In genomic region chr2:178692231-178692630, GRCm38 (mm10) we compare ENCODE assay signal across 16 mouse cellular contexts.
DNase-seq lines count a peak whose midpoint lies in the region; ATAC-seq and TF ChIP-seq lines count a peak whose summit lies in the region.
"Had no signal": no experiment of that assay in that cellular context is flagged by ENCODE, and none has a peak within 500 bp of the region (broad histone marks: within the 10 kb centered on the region; RNA-seq: fewer than 3 reads in every experiment).

No protein-coding gene starts in this region.

- no peak overlapping the region for H3K9ac ChIP-seq in forebrain, postnatal 0 days
- no peak overlapping the region for H3K9ac ChIP-seq in forebrain, embryonic 16.5 days (replicated peaks; ENCODE audit: low read depth, low read length)
- H3K9ac ChIP-seq in lung, embryonic 14.5 days, result no peak overlapping the region
- no peak overlapping the region for H3K9ac ChIP-seq in heart, embryonic 11.5 days (ENCODE audit: low read depth, low read length)
- H3K9ac ChIP-seq: embryonic facial prominence, embryonic 13.5 days; heart, embryonic 12.5 days had no signal

- no peaks in the 10 kb centered on the region for H3K36me3 ChIP-seq in forebrain, postnatal 0 days (ENCODE audit: insufficient read depth)
- H3K36me3 ChIP-seq in forebrain, embryonic 16.5 days (ENCODE audit: control insufficient read depth, insufficient read depth), result no peaks in the 10 kb centered on the region
- no peaks in the 10 kb centered on the region for H3K36me3 ChIP-seq in lung, embryonic 14.5 days (ENCODE audit: insufficient read depth)
- no peaks in the 10 kb centered on the region for H3K36me3 ChIP-seq in heart, embryonic 11.5 days (ENCODE audit: control insufficient read depth, insufficient read depth, low read length)
- H3K36me3 ChIP-seq: embryonic facial prominence, embryonic 13.5 days; heart, embryonic 12.5 days had no signal

- no peaks in the 10 kb centered on the region for H3K4me1 ChIP-seq in forebrain, postnatal 0 days (ENCODE audit: insufficient read depth)
- 0 out of 2 replicates have a peak, but pooled peaks cover 2% of the 10 kb centered on the region for H3K4me1 ChIP-seq in forebrain, embryonic 16.5 days (replicated peaks; ENCODE audit: control insufficient read depth, insufficient read depth, low read length)
- H3K4me1 ChIP-seq in lung, embryonic 14.5 days (ENCODE audit: insufficient read depth), result no peaks in the 10 kb centered on the region
- no peaks in the 10 kb centered on the region for H3K4me1 ChIP-seq in heart, embryonic 11.5 days (ENCODE audit: control insufficient read depth, insufficient read depth, low read length)

- DNase-seq in forebrain, postnatal 0 days, result no peak
- no peak for DNase-seq in lung, embryonic 14.5 days
- no peak for DNase-seq in lung, postnatal 10 days
- no peak for DNase-seq in adrenal gland, adult 18-20 months (ENCODE audit: low spot score in 2 of 2)
- DNase-seq: cerebellum, adult 18-20 months; gastrocnemius, postnatal 25 days; heart, postnatal 4 days; left cerebral cortex, postnatal 4 days; thymus, adult 18-20 months had no signal

- H3K4me3 ChIP-seq in forebrain, postnatal 0 days (ENCODE audit: low read depth, low read length), result no peak overlapping the region
- no peak overlapping the region for H3K4me3 ChIP-seq in forebrain, embryonic 16.5 days (replicated peaks; ENCODE audit: low read length)
- no peak overlapping the region for H3K4me3 ChIP-seq in lung, embryonic 14.5 days (ENCODE audit: low read depth, low read length)
- H3K4me3 ChIP-seq in heart, embryonic 11.5 days (ENCODE audit: low read depth, low read length), result no peak overlapping the region
- H3K4me3 ChIP-seq: embryonic facial prominence, embryonic 13.5 days; heart, embryonic 12.5 days had no signal

- H3K27me3 ChIP-seq in forebrain, postnatal 0 days (ENCODE audit: insufficient read depth, low read length), result no peaks in the 10 kb centered on the region; the same call in 1 of the 2 replicates
- no peaks in the 10 kb centered on the region for H3K27me3 ChIP-seq in forebrain, embryonic 16.5 days (replicated peaks; ENCODE audit: control insufficient read depth, insufficient read depth, low read length)
- H3K27me3 ChIP-seq in lung, embryonic 14.5 days (ENCODE audit: insufficient read depth, low read length), result no peaks in the 10 kb centered on the region
- H3K27me3 ChIP-seq in heart, embryonic 11.5 days (ENCODE audit: control insufficient read depth, insufficient read depth, low read length), result no peaks in the 10 kb centered on the region
- H3K27me3 ChIP-seq: embryonic facial prominence, embryonic 13.5 days; heart, embryonic 12.5 days had no signal

- peak; percentile 33 for TF ChIP-seq CTCF in forebrain, postnatal 0 days (IDR thresholded peaks at IDR 0.05; ENCODE audit: low read depth)
- peak; percentile 30; the same call in 1 of the 2 replicates for TF ChIP-seq CTCF in lung, embryonic 14.5 days (IDR thresholded peaks at IDR 0.05; ENCODE audit: low read depth)

- H3K4me2 ChIP-seq in forebrain, postnatal 0 days (ENCODE audit: low read depth), result no peak overlapping the region
- H3K4me2 ChIP-seq in forebrain, embryonic 16.5 days (ENCODE audit: low read length), result no peak overlapping the region
- no peak overlapping the region for H3K4me2 ChIP-seq in lung, embryonic 14.5 days
- no peak overlapping the region for H3K4me2 ChIP-seq in heart, embryonic 11.5 days
- H3K4me2 ChIP-seq: embryonic facial prominence, embryonic 13.5 days; heart, embryonic 12.5 days had no signal

- no peaks in the 10 kb centered on the region for H3K9me3 ChIP-seq in forebrain, postnatal 0 days (ENCODE audit: low read length)
- H3K9me3 ChIP-seq in forebrain, embryonic 16.5 days (ENCODE audit: control insufficient read depth, low read length), result no peaks in the 10 kb centered on the region
- H3K9me3 ChIP-seq in lung, embryonic 14.5 days (ENCODE audit: low read depth, low read length), result no peaks in the 10 kb centered on the region
- H3K9me3 ChIP-seq in heart, embryonic 11.5 days (replicated peaks; ENCODE audit: control insufficient read depth, low read length), result no peaks in the 10 kb centered on the region
- H3K9me3 ChIP-seq: embryonic facial prominence, embryonic 13.5 days; heart, embryonic 12.5 days had no signal

- 0 out of 2 replicates have a peak, but pooled peaks have one; percentile 14 for ATAC-seq in forebrain, postnatal 0 days
- no peak for ATAC-seq in forebrain, embryonic 16.5 days
- ATAC-seq in lung, embryonic 14.5 days (ENCODE audit: insufficient read depth), result no peak
- ATAC-seq in common myeloid progenitor, adult 5-6 weeks (replicated peaks; ENCODE audit: low read depth, poor library complexity, severe bottlenecking), result peak; percentile 44
- ATAC-seq in megakaryocyte progenitor cell, adult 5-6 weeks (replicated peaks; ENCODE audit: poor library complexity), result peak; percentile 59
- no peak for ATAC-seq in heart, embryonic 11.5 days (replicated peaks; ENCODE audit: insufficient number of reproducible peaks, low FRiP score, low TSS enrichment)
- ATAC-seq: inflammation-experienced regulatory T-cells, adult 6 months had no signal

- WGBS in forebrain, postnatal 0 days, result 82% methylated on average over 3 of the region's 3 CpGs
- WGBS in forebrain, embryonic 16.5 days, result 79% methylated on average over 3 of the region's 3 CpGs
- WGBS in lung, embryonic 14.5 days, result 76% methylated on average over 3 of the region's 3 CpGs
- WGBS in heart, embryonic 11.5 days (ENCODE audit: insufficient replicate concordance), result 69% methylated on average over 3 of the region's 3 CpGs

- H3K27ac ChIP-seq in forebrain, postnatal 0 days (ENCODE audit: low read depth, low read length), result no peak overlapping the region
- no peak overlapping the region for H3K27ac ChIP-seq in forebrain, embryonic 16.5 days (ENCODE audit: low read length)
- H3K27ac ChIP-seq in lung, embryonic 14.5 days (ENCODE audit: low read depth), result no peak overlapping the region
- H3K27ac ChIP-seq in heart, embryonic 11.5 days (ENCODE audit: low read depth, low read length), result no peak overlapping the region
- H3K27ac ChIP-seq: embryonic facial prominence, embryonic 13.5 days had no signal

Comparison
In these comparisons a context has a peak if more than half of its experiments do, and no peak if none do; other contexts are left out.
1. ATAC-seq: peak in forebrain, postnatal 0 days (single experiment), common myeloid progenitor, adult 5-6 weeks (single experiment) and megakaryocyte progenitor cell, adult 5-6 weeks (single experiment); none in forebrain, embryonic 16.5 days (single experiment), lung, embryonic 14.5 days (single experiment) and heart, embryonic 11.5 days (single experiment).